Mouse (Mus musculus): Measurements from ENCODE around the gene Olfr247. TPM values are rescaled to one million over a fixed set of nuclear protein-coding genes. Genes with fewer than 3 reads are reported as not detected.

Gene Olfr247
- not detected for total RNA-seq (2023)

DNA sequence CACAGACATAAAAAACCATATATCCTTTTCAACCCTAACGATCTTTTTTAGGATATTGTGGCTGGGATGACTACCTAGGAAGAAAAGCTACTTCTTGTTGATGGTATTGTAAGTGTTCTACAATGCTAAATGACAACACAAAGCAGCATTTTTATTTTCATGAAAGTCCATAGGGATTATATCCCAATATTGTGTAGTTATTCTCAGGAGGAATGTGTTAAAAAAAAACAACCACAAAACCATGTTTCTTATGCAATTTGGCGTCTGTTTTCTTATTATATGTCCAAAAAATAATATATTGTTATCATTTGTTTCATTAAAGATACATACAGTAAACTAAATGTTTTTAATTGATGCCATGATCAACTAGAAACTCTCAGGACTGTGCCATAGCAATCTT, at the start of gene Olfr247:
Gene Olfr247 (minus strand): TSS at position 101 of the 400 bp plus-strand sequence.

DNA sequence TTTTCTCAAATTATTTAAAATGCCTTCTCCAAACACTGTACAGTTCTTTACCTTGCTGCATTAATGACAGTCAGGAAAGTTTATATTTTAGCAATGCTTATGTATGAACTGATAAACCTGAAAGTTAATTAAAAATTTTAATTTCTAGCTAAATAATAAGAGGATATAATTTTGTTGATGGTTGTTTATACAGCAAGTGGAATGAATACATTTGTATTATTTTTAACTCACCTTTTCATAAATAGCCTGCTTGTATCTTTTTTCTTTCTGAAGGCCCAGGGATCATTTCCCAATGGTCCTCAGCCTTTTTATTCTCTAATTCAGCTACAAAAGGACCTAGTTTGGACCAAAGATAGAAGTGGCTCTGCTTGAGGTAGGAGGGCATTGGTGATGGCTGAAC, 36.4 kb upstream of the Olfr247 start, which contains the start of gene Olfr820:
Gene Olfr820 (plus strand): TSS at position 301 of the 400 bp plus-strand sequence.

DNA sequence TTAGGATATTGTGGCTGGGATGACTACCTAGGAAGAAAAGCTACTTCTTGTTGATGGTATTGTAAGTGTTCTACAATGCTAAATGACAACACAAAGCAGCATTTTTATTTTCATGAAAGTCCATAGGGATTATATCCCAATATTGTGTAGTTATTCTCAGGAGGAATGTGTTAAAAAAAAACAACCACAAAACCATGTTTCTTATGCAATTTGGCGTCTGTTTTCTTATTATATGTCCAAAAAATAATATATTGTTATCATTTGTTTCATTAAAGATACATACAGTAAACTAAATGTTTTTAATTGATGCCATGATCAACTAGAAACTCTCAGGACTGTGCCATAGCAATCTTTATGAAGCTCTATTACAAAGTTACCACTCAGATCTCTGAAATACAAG, 9.0 kb upstream of the Olfr247 start, which contains the start of gene Gm10310:
Gene Gm10310 (minus strand): TSS at position 101 of the 400 bp plus-strand sequence.

DNA sequence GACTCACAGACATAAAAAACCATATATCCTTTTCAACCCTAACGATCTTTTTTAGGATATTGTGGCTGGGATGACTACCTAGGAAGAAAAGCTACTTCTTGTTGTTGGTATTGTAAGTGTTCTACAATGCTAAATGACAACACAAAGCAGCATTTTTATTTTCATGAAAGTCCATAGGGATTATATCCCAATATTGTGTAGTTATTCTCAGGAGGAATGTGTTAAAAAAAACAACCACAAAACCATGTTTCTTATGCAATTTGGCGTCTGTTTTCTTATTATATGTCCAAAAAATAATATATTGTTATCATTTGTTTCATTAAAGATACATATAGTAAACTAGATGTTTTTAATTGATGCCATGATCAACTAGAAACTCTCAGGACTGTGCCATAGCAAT, 8.8 kb downstream of the Olfr247 start, which contains the start of gene Olfr819:
Gene Olfr819 (minus strand): TSS at position 101 of the 400 bp plus-strand sequence.

DNA sequence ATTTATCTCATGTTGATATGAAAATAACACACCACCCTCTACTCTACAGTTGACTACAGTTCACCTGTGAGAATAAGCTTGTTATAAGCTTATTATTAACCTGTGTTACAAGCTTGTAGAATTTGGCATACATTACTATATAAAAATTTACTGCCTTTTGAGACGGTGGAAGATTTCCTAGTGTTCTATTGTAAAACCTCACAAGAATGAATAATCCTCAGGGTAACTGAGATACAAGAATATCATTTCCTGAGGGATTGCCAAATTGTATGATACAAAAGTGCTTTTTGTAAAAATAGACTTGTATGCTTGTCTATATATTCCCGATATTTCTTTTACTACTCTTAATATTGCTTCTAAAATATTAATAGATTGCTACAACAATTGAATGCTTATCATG, 26.9 kb downstream of the Olfr247 start, which contains the start of gene Olfr818:
Gene Olfr818 (minus strand): TSS at position 101 of the 400 bp plus-strand sequence.

Other genes with a start within 250 kb of the Olfr247 start
- not detected for gene Olfr805, start 246.8 kb downstream of the Olfr247 start, total RNA-seq (2023)
- not detected for gene Olfr806, start 234.2 kb downstream of the Olfr247 start, total RNA-seq (2023)
- not detected for gene Olfr807, start 218.3 kb downstream of the Olfr247 start, total RNA-seq (2023)
- not detected for gene Olfr808, start 210.7 kb downstream of the Olfr247 start, total RNA-seq (2023)
- gene Olfr809, start 201.5 kb downstream of the Olfr247 start, total RNA-seq (2023) = not detected
- gene Olfr810, start 181.2 kb downstream of the Olfr247 start, total RNA-seq (2023) = not detected
- gene Olfr811, start 171.7 kb downstream of the Olfr247 start, total RNA-seq (2023) = not detected
- gene Olfr812, start 130.0 kb downstream of the Olfr247 start, total RNA-seq (2023) = not detected
- gene Olfr813, start 120.8 kb downstream of the Olfr247 start, total RNA-seq (2023) = not detected
- not detected for gene Olfr814, start 96.3 kb downstream of the Olfr247 start, total RNA-seq (2023)
- gene Olfr815, start 70.3 kb downstream of the Olfr247 start, total RNA-seq (2023) = not detected
- gene Olfr816, start 60.5 kb downstream of the Olfr247 start, total RNA-seq (2023) = not detected
- not detected for gene Olfr818, start 27.0 kb downstream of the Olfr247 start, total RNA-seq (2023)
- gene Olfr819, start 8.9 kb downstream of the Olfr247 start, total RNA-seq (2023) = not detected
- not detected for gene Gm10310, start 8.9 kb upstream of the Olfr247 start, total RNA-seq (2023)
- gene Olfr820, start 36.5 kb upstream of the Olfr247 start, total RNA-seq (2023) = not detected
- gene Olfr821, start 54.2 kb upstream of the Olfr247 start, total RNA-seq (2023) = not detected
- gene Olfr822, start 95.1 kb upstream of the Olfr247 start, total RNA-seq (2023) = not detected
- gene Olfr823, start 139.2 kb upstream of the Olfr247 start, total RNA-seq (2023) = not detected
- not detected for gene Olfr824, start 153.9 kb upstream of the Olfr247 start, total RNA-seq (2023)
- not detected for gene Olfr825, start 190.6 kb upstream of the Olfr247 start, total RNA-seq (2023)
- not detected for gene Olfr826, start 208.0 kb upstream of the Olfr247 start, total RNA-seq (2023)
- gene Olfr827, start 238.3 kb upstream of the Olfr247 start, total RNA-seq (2023) = not detected